Comparison of ENCODE assay signal across 8 mouse cellular contexts in the genomic region with DNA sequence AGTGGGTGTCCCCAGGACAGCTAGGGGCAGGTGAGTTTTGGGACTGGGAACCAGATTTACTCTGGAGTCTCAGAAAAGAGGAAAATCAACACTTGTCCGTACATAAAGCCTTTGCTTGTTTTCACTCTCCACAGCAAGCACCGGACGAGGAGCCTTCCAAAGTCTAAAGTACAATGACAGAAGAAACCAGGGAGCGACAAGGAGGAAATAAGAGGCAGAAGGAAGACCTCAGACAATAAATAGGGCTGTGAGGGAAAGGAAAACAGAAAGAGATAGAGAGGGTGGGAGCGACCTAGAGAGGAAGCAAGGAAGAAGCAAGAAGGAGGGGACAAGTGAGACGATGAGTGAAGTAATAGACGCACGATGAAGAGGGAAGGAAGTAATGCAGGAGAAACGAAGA. TPM values are rescaled to one million over a fixed set of nuclear protein-coding genes. Genes with fewer than 3 reads are reported as not detected.
DNase-seq lines count a peak whose midpoint lies in the region; ATAC-seq and TF ChIP-seq lines count a peak whose summit lies in the region.

No protein-coding gene starts in this region.

- no peak for DNase-seq in MEL (ENCODE audit: low read depth, low spot score)
- DNase-seq in intestine, embryonic 14.5 days (ENCODE audit: low spot score) = no peak
- no peak for DNase-seq in gastrocnemius, postnatal 10 days
- no peak for DNase-seq in left cerebral cortex, postnatal 14 days (ENCODE audit: low spot score in 2 of 2)
- no peak for DNase-seq in left cerebral cortex, adult 18-20 months (ENCODE audit: low spot score in 2 of 2)
- DNase-seq in ovary, postnatal 14 days (ENCODE audit: low spot score) = no peak

- peaks cover 0 to 28% of the 10 kb centered on the region in 2 experiments; a peak in 3 of 4 replicates for H3K36me3 ChIP-seq in MEL (ENCODE audit: control insufficient read depth in 1 of 2, insufficient read depth in 2 of 2, low read length in 2 of 2)
- H3K36me3 ChIP-seq in intestine, embryonic 14.5 days (ENCODE audit: control insufficient read depth, insufficient read depth, low read length) = no peaks in the 10 kb centered on the region
- no peaks in the 10 kb centered on the region for H3K36me3 ChIP-seq in liver, embryonic 16.5 days (ENCODE audit: control insufficient read depth, insufficient read depth)

- no peak for TF ChIP-seq POLR2A in MEL (IDR thresholded peaks at IDR 0.05; ENCODE audit: control insufficient read depth in 1 of 2, insufficient read depth in 1 of 2, low read depth in 1 of 2, low read length in 2 of 2, poor library complexity in 1 of 2)
- no peak for TF ChIP-seq POLR2A in cortical plate, adult 2 months (IDR thresholded peaks at IDR 0.05; ENCODE audit: extremely low read depth, insufficient read depth, low read length)

- peak overlapping the region; percentile 53 for H3K9ac ChIP-seq in MEL (ENCODE audit: control insufficient read depth, low read depth, low read length, poor library complexity, severe bottlenecking)
- peak overlapping the region; percentile 84 for H3K9ac ChIP-seq in intestine, embryonic 14.5 days (ENCODE audit: low read length)
- H3K9ac ChIP-seq in liver, embryonic 16.5 days (ENCODE audit: low read depth, low read length) = no peak overlapping the region; the same call in 1 of the 2 replicates

- TF ChIP-seq CTCF in MEL (IDR thresholded peaks at IDR 0.05 in 2 of 3, conservative IDR thresholded peaks at IDR 0.05 in 1 of 3; ENCODE audit: control insufficient read depth in 1 of 3, insufficient read depth in 1 of 3, low read depth in 2 of 3, low read length in 3 of 3, poor library complexity in 1 of 3, severe bottlenecking in 1 of 3) = no peak
- no peak for TF ChIP-seq CTCF in cortical plate, adult 2 months (IDR thresholded peaks at IDR 0.05; ENCODE audit: extremely low read depth, insufficient read depth, low read length)

- peaks cover 17 to 26% of the 10 kb centered on the region in 2 experiments for H3K4me1 ChIP-seq in MEL (ENCODE audit: control insufficient read depth in 1 of 2, insufficient read depth in 2 of 2, low read length in 2 of 2)
- H3K4me1 ChIP-seq in cortical plate, adult 2 months (ENCODE audit: control insufficient read depth, insufficient read depth, low read length) = peaks cover 3% of the 10 kb centered on the region
- H3K4me1 ChIP-seq in intestine, embryonic 14.5 days (replicated peaks; ENCODE audit: control insufficient read depth, insufficient read depth, low read length) = peaks cover 29% of the 10 kb centered on the region
- H3K4me1 ChIP-seq in liver, embryonic 16.5 days (ENCODE audit: control insufficient read depth, low read depth, low read length) = peaks cover 17% of the 10 kb centered on the region

- H3K27ac ChIP-seq in MEL (ENCODE audit: control insufficient read depth, low read depth, low read length) = peak overlapping the region; percentile 79
- no peak overlapping the region for H3K27ac ChIP-seq in cortical plate, adult 2 months (ENCODE audit: insufficient read depth, low read length)
- H3K27ac ChIP-seq in intestine, embryonic 14.5 days (ENCODE audit: low read depth) = peak overlapping the region; percentile 77
- H3K27ac ChIP-seq in liver, embryonic 16.5 days (ENCODE audit: low read length) = no peak overlapping the region

- H3K27me3 ChIP-seq in MEL (ENCODE audit: control insufficient read depth in 1 of 2, insufficient read depth in 2 of 2, low read length in 2 of 2) = no peaks in the 10 kb centered on the region
- H3K27me3 ChIP-seq in intestine, embryonic 14.5 days (replicated peaks; ENCODE audit: control insufficient read depth, insufficient read depth, low read length) = no peaks in the 10 kb centered on the region
- no peaks in the 10 kb centered on the region for H3K27me3 ChIP-seq in liver, embryonic 16.5 days (ENCODE audit: control insufficient read depth, insufficient read depth, low read depth, low read length)

- H3K9me3 ChIP-seq in MEL (replicated peaks; ENCODE audit: insufficient read depth, low read length) = no peaks in the 10 kb centered on the region
- H3K9me3 ChIP-seq in intestine, embryonic 14.5 days (ENCODE audit: control insufficient read depth, low read length) = no peaks in the 10 kb centered on the region
- H3K9me3 ChIP-seq in liver, embryonic 16.5 days (replicated peaks; ENCODE audit: control insufficient read depth, low read length) = no peaks in the 10 kb centered on the region

- no peak for TF ChIP-seq EP300 in MEL (IDR thresholded peaks at IDR 0.05; ENCODE audit: low read depth in 1 of 2, low read length in 2 of 2)

- WGBS in intestine, embryonic 14.5 days = 37% methylated on average over 9 of the region's 9 CpGs
- WGBS in liver, embryonic 16.5 days (ENCODE audit: insufficient replicate concordance) = 23% methylated on average over 9 of the region's 9 CpGs

- peaks cover 26% of the 10 kb centered on the region for H3K79me2 ChIP-seq in MEL (ENCODE audit: control insufficient read depth, insufficient read depth, low read length, poor library complexity)

- intact Hi-C loops in left cerebral cortex, postnatal 14 days (cut with DNase I) = no loop called here

- no peak for TF ChIP-seq RAD21 in MEL (IDR thresholded peaks at IDR 0.05; ENCODE audit: low read depth, low read length)

- peak overlapping the region; percentile 62 to 74 for H3K4me3 ChIP-seq in MEL (ENCODE audit: control insufficient read depth in 1 of 2, insufficient read depth in 1 of 2, low read depth in 2 of 2, low read length in 2 of 2)
- H3K4me3 ChIP-seq in cortical plate, adult 2 months (ENCODE audit: insufficient read depth, low read length) = peak overlapping the region; percentile 76
- peak overlapping the region; percentile 63 for H3K4me3 ChIP-seq in intestine, embryonic 14.5 days (ENCODE audit: low read depth, low read length)
- peak overlapping the region; percentile 63 for H3K4me3 ChIP-seq in liver, embryonic 16.5 days (ENCODE audit: low read depth, low read length)

- peak; percentile 21; the same call in 1 of the 2 replicates for ATAC-seq in intestine, embryonic 14.5 days (replicated peaks; ENCODE audit: low FRiP score, low TSS enrichment, low read depth)
- no peak for ATAC-seq in liver, embryonic 16.5 days (ENCODE audit: low read depth)

- peak overlapping the region; percentile 82 for H3K4me2 ChIP-seq in intestine, embryonic 14.5 days (ENCODE audit: low read length)
- H3K4me2 ChIP-seq in liver, embryonic 16.5 days (ENCODE audit: low read depth, low read length) = peak overlapping the region; percentile 94

TF ChIP-seq in MEL, 35 proteins besides CTCF, POLR2A, EP300 and RAD21:
- TF ChIP-seq GABPA (IDR thresholded peaks at IDR 0.05; ENCODE audit: low read depth, low read length) (no peak), MEF2A (IDR thresholded peaks at IDR 0.05; ENCODE audit: extremely low read depth, insufficient replicate concordance, low read depth, low read length, poor library complexity, severe bottlenecking) (no peak), NRF1 (IDR thresholded peaks at IDR 0.05; ENCODE audit: insufficient read depth, low read depth, low read length, poor library complexity, severe bottlenecking) (no peak), SIN3A (IDR thresholded peaks at IDR 0.05; ENCODE audit: low read length) (no peak), SMC3 (IDR thresholded peaks at IDR 0.05; ENCODE audit: low read depth, low read length) (no peak), BHLHE40 (IDR thresholded peaks at IDR 0.05; ENCODE audit: borderline replicate concordance, low read depth, low read length) (no peak)
TF ChIP-seq in MEL: peak in this region for 0.

RNA-seq across cellular contexts. Expression of gene Klhl22, which starts 0.5 kb away (rescaled TPM):
- 93.6 and 97.0 TPM in 2 replicates for total RNA-seq in MEL (2012; rRNA removed)
- polyA plus RNA-seq in MEL (2012; ENCODE audit: insufficient read depth in 1 of 2, insufficient read length in 2 of 2, low read depth in 1 of 2, low replicate concordance in 2 of 2, missing spikeins in 1 of 2) = 100 to 1,000 TPM in 1 of 2 experiments, 10 to 100 TPM in 1; 82.4 to 191 TPM
- polyA plus RNA-seq in cortical plate, adult 2 months (2012; rRNA removed) = 107 and 126 TPM in 2 replicates
- polyA plus RNA-seq in intestine, embryonic 14.5 days (2014; fragmentation: Nextera tagmentation; extraction: Ambion mirVana) = 66.5 and 70.8 TPM in 2 replicates
- 11.2 and 12.8 TPM in 2 replicates for polyA plus RNA-seq in liver, embryonic 16.5 days (2015; fragmentation: Nextera tagmentation; extraction: Ambion mirVana)
- total RNA-seq in gastrocnemius, postnatal 10 days (2021) = 10 to 100 TPM; 22.5 to 28.3 TPM
- total RNA-seq in left cerebral cortex, postnatal 14 days (2021) = 10 to 100 TPM; 93.6 to 98.8 TPM
- 100 to 1,000 TPM in 1 of 2 experiments, 10 to 100 TPM in 1; 96.9 to 103 TPM for total RNA-seq in left cerebral cortex, adult 18-20 months (2021)

RNA-seq across cellular contexts. Expression of gene Med15, which starts 26.2 kb away (rescaled TPM):
- total RNA-seq in MEL (2012; rRNA removed) = 25.9 and 27.6 TPM in 2 replicates
- polyA plus RNA-seq in MEL (2012; ENCODE audit: insufficient read depth in 1 of 2, insufficient read length in 2 of 2, low read depth in 1 of 2, low replicate concordance in 2 of 2, missing spikeins in 1 of 2) = 10 to 100 TPM in 1 of 2 experiments, not detected in 1; 62.0 TPM
- polyA plus RNA-seq in cortical plate, adult 2 months (2012; rRNA removed) = 65.9 and 67.5 TPM in 2 replicates
- polyA plus RNA-seq in intestine, embryonic 14.5 days (2014; fragmentation: Nextera tagmentation; extraction: Ambion mirVana) = 41.5 and 45.7 TPM in 2 replicates
- polyA plus RNA-seq in liver, embryonic 16.5 days (2015; fragmentation: Nextera tagmentation; extraction: Ambion mirVana) = 16.0 and 19.2 TPM in 2 replicates
- 10 to 100 TPM; 24.5 to 34.9 TPM for total RNA-seq in gastrocnemius, postnatal 10 days (2021)
- 10 to 100 TPM; 68.9 to 70.1 TPM for total RNA-seq in left cerebral cortex, postnatal 14 days (2021)
- 10 to 100 TPM; 68.3 to 71.6 TPM for total RNA-seq in left cerebral cortex, adult 18-20 months (2021)

RNA-seq across cellular contexts. Expression of gene Scarf2, which starts 38.2 kb away (rescaled TPM):
- 0.62 TPM in 2 replicates for total RNA-seq in MEL (2012; rRNA removed)
- 1 to 10 TPM in 1 of 2 experiments, not detected in 1; 1.2 TPM for polyA plus RNA-seq in MEL (2012; ENCODE audit: insufficient read depth in 1 of 2, insufficient read length in 2 of 2, low read depth in 1 of 2, low replicate concordance in 2 of 2, missing spikeins in 1 of 2)
- 3.5 and 3.7 TPM in 2 replicates for polyA plus RNA-seq in cortical plate, adult 2 months (2012; rRNA removed)
- 16.2 and 18.2 TPM in 2 replicates for polyA plus RNA-seq in intestine, embryonic 14.5 days (2014; fragmentation: Nextera tagmentation; extraction: Ambion mirVana)
- polyA plus RNA-seq in liver, embryonic 16.5 days (2015; fragmentation: Nextera tagmentation; extraction: Ambion mirVana) = 0.67 TPM in 2 replicates
- total RNA-seq in gastrocnemius, postnatal 10 days (2021) = 10 to 100 TPM; 17.3 to 25.4 TPM
- total RNA-seq in left cerebral cortex, postnatal 14 days (2021) = 1 to 10 TPM; 3.8 to 4.5 TPM
- 1 to 10 TPM; 3.5 to 3.6 TPM for total RNA-seq in left cerebral cortex, adult 18-20 months (2021)

Comparison
In these comparisons a context has a peak if more than half of its experiments do, and no peak if none do; other contexts are left out.
1. H3K27ac ChIP-seq: peak in MEL (single experiment) and intestine, embryonic 14.5 days (single experiment); none in cortical plate, adult 2 months (single experiment) and liver, embryonic 16.5 days (single experiment).
2. Peak in every context shown above with its lines, with median percentiles within 50 percentile points of each other: H3K4me3 ChIP-seq.